Mouse (Mus musculus) E14TG2a.4 (cell line): ENCODE results near the gene Ccl26.

Experiments used
- CTCF ChIP-seq: conservative IDR thresholded peaks from 2 replicates; pipeline ENCODE4 v1.5.1; 2014; ENCODE audit warnings: low read length
- NANOG ChIP-seq: IDR thresholded peaks from 2 replicates; pipeline ENCODE4 v1.6.1; 2014; ENCODE audit warnings: borderline replicate concordance, low read length, mixed read lengths
- POU5F1 ChIP-seq: IDR thresholded peaks from 2 replicates; pipeline ENCODE4 v1.6.1; 2014; ENCODE audit warnings: low read length, borderline replicate concordance

GRCm38 (mm10) chr5:135607581-135607980, 44.2 kb upstream of the Ccl26 start:
- TF ChIP-seq CTCF: no peak
- TF ChIP-seq NANOG: no peak
- no peak for TF ChIP-seq POU5F1
